Mouse (Mus musculus) MEL-GATA-1-ER (cell line): Measurements from ENCODE around the gene Enpp3.

Experiments
- DNase-seq: peaks from one replicate; pipeline ENCODE4 v3.0.0-alpha.2; 2012; ENCODE audit warnings: low read depth; ENCODE audit errors: extremely low read depth

Gene Enpp3

DNA sequence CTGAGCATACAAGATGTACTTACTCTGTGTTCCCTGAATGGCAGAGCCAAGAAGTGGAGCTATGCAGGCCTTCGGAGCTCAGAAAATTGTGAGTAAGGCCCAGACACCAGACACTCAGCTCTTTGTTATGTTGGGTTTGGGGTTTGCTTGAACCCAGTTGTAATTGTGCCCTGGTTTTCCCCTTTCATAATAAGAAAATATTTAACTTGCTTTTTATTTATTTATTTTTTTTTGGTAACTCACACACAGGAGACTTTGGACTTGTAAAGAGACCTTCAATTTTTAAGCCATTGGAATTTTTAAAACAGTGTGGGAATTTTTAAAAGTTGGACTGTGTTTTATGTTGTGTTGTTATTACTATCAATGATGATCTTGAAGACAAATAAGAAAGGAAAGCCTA lies at the start of gene Enpp3:
Gene Enpp3, minus strand, starts transcription at position 148 of the 400 bp plus-strand sequence.
- DNase-seq = no peak

DNA sequence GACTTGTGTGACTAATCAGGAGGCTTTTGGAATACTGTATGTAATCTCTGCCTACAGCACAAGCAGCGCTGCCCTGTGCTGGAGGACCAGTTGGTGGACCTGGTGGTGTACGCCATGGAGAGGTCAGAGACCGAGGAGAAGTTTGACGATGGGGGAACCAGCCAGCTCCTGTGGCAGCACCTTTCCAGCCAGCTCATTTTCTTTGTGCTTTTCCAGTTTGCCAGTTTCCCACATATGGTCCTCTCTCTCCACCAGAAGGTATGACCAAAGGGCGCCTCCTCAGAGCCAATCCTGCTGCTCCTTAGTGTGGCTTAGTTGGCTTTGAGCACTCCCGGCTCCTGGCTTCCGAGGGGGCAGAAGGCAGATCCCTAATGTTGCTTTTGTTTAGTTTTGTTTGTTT lies 45.7 kb upstream of the Enpp3 start:
- no peak for DNase-seq

DNA sequence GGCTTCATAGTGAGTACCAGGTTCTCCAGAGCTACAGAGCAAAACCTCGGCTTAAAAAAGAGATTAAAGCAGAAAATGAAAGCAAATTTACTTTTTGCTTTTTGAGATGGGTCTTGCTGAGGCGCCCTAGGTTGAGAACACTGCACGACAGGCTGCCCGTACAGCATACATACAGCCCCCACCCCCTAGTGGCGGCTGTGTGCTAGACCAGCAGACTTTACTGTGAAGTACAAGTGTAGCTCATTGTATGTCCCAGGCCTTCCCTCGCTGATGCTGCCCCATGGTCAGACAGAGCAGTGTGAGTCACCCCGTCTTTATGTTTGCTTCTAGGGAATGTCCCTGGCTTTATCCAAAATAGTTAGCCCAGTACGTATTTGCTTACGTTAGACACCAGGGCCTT lies 43.4 kb upstream of the Enpp3 start:
- no peak for DNase-seq

DNA sequence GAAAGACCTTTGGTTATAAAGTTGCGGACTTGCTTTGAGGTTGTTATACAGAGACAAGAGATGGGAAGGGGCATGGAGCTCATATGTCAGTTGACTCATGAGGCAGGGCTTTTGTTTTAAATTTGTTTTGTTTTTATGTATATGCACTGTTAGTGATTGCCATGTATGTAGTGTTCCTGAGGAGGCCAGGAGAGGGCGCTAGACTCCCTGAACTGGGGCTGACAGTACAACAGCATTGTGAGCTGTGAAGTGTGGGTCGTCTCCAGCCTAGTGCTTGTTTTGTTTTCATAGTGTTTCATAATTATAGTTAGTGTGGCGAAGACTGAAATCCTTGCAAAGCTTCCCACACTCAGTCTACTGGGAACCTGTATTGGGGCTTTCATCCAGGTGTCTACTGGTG lies 31.0 kb upstream of the Enpp3 start:
- no peak for DNase-seq

DNA sequence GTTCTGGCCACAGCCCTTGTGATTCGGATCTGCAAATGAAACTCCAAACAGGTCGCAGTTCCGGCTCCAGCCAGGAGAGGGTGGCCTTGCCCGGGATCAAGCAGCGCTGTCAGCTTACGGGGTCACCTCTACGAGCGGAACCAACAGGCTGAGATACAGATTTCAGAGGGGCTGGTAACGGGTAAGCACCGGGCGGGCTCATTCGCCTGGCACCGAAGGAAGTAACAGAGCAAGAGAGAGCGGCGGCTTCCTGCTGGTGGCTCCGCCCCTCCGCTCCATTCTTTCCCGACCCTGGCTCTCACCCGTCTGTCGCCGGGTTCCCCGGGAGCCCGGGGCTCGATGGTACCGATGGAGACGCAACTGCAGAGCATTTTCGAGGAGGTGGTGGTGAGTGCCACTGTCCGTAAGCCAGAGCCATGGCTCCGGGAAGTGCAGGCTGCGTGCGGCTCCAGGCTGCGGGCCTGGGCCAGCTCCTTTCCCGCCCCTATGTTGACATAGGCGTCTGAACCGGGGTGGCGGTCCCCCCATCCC lies 27.2 kb upstream of the Enpp3 start, which contains the start of gene Med23:
Gene Med23, plus strand, starts transcription at position 227 of the 531 bp plus-strand sequence.
- peak; percentile 91 for DNase-seq

DNA sequence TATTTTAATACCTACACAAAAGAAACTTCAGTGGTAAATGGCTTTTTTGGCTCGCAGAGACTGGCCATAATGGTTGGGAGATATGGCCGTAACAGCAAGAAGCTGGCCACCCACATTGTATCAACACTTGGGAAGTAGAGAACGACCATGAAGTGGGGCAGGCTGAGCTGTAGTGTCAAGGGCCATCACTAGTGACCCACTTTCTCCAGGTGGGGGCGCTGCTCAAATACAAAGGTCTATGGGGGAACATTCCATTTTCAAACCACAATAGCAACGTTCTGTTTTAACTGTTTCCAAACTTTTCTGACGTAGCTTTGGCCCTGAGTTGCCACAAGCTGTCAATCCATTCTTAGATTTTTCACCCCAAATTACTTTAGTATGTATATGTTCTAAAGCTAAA lies 21.8 kb upstream of the Enpp3 start:
- DNase-seq = no peak

DNA sequence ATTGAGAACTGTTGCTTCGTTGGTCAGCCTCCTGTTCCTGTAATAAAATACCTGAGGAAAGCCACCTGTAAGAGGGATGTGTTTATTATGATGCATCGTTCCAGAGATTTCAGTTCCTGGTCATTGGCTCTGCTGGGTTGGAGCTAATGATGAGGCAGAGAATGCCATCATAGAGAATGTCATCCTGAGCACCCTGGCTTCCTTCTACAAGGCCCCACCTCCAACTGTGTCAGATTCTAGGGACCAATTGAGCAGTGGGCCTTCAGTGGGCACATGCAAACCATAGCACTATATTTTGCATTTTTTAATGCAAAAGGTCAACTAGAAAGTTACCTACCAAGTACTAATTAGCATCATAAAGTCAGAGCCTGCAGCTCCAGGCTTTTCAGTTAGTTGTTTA lies 20.5 kb upstream of the Enpp3 start:
- DNase-seq = no peak

DNA sequence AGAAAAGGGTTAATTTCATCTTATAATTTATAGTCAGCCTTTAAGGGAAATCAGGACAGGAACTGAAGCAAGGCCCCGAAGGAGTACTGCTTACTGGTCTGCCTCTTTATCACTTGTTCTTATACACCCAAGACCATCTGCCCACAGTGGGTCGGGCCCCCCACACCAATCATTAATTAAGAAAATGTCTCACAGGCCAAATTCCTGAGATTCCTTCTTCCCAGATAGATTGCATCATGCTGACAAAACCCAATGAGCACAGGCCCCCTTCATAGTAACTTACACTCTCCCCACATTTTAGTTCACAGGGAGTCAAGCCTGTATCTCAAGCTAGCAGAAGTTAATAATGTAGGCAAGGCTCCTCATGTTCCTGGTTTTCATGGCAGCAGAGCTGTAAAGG lies 625 bp downstream of the Enpp3 start:
- DNase-seq = no peak

DNA sequence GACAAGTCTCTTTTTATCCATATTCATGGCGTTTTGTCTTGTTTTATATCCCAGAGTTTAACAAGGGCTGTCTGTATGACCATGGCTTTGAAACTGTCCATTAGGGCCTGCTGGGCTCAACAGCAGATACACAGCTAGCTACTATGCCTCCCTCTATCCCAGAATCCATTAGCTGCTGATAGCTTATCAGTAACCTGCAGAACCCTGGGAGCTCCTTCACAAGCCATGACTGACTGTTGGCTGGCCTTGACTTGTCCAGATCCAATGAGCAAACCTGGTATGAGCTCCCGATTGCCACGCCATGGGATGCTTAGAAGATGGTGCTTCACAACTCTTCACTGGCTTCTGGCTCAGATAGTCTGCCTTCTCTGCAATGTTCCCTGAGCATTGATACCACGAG lies 1.8 kb downstream of the Enpp3 start:
- DNase-seq = no peak

DNA sequence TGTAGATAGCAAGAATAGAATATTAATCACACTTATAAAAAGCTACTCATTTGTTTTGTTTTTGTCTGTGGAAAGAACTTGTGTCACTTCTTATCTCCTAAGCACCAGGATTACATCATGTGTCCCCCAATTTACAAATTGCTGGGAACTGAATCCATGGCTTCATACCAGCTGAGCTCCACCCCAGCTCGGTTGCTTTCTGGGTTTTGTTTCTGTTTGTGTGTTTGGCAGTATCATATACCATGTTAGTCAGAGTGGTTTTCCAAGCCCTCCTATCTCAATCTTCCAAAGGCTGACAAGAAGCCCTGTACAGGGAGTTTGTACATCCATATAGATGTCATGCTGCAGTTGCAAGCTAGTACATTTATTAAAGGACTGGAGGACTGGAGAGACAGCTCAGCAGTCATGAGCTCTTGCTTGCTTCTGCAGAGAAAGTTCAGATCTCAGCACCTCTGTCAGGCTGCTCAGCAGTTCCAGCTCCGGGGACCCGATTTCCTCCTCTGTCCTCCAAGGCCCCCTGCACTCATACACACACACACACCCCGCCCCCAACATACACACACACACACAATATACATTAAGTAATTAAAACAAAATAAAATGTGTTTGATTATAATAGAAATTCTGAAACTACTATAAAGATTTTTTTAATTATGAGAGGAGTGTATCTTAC lies 6.1 kb downstream of the Enpp3 start:
- no peak for DNase-seq

DNA sequence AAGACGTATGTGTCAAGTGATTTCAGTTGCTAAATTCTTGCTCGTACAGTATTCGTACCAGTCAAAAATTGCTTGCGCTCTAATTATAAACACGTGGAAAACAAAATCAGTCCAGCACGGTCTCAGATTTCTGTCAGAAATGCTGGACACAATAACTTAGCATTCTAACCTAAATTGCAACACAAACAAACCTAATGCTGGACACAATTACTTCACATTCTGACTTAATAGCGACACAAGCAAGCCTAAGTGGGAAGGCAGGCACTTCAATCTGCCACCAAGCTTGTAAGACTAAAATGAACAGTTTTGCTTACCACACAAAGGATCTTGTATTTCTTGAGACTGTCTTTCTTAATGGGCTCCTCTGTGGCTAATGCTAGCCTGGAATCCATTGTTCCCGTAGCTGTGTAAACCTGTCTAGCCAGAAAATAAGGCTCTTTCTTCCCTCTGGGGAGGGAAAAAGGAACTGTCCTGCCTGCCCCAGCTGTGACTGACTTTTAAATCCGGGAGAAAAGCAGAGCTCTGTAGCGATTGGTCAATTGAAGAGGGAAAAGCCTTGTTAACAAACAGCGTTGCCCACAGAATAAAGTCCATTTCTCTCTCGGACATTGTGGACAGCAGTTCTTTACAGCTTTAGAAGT lies 6.8 kb downstream of the Enpp3 start:
- no peak for DNase-seq

DNA sequence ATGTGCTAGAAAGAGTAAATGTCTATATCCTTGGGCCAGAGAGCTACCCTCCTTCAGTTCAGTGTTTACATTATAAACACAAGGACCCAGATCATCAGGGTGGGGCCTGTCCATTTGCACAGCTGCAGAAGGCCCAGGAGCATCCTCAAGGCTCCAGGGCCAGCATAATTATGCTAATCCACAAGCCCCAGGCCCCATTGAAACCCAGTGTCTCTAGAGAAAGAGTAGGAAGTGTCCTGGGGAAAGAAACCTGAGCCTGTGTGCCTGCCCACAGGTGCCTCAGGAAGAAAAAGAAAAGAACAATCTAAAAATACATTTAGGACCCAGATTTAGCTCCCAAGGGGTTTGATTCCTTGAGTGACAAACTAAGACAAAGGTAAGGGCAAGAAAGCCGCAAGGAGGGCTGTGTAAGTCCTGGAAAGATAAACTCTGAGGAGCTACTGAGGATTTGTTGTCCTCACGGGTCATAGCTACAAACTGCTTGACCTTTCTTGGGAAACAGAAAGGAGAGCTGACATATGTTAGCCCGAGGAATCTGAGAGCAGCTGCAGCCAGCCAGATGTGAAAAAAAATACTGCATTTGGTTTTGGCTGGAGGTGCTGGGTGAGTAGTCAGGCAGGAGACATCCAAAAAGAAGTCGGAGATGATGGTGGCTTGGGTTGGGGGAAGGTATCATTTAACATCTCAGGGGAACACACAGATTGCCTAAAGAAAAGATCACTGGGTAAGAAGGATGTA lies 7.8 kb downstream of the Enpp3 start:
- no peak for DNase-seq

DNA sequence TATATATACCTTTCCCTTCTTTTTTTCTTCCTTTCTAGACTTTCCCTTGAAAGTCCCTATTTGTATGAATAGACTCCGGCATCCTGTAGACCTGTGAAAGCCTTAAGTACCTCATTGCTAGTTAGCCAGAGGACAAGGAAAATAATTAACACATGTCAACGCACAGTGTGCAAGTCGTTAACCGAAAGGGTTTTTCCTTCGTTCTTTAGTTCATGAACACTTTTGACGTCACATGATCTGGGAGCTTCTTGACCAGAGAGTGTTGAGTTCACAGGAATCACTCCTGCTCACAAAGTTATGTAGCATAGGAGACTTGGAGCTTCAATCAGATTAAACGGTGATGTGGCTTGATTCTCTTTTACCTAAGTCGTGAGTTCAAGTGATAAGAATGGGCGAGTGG lies 10.3 kb downstream of the Enpp3 start:
- no peak for DNase-seq

DNA sequence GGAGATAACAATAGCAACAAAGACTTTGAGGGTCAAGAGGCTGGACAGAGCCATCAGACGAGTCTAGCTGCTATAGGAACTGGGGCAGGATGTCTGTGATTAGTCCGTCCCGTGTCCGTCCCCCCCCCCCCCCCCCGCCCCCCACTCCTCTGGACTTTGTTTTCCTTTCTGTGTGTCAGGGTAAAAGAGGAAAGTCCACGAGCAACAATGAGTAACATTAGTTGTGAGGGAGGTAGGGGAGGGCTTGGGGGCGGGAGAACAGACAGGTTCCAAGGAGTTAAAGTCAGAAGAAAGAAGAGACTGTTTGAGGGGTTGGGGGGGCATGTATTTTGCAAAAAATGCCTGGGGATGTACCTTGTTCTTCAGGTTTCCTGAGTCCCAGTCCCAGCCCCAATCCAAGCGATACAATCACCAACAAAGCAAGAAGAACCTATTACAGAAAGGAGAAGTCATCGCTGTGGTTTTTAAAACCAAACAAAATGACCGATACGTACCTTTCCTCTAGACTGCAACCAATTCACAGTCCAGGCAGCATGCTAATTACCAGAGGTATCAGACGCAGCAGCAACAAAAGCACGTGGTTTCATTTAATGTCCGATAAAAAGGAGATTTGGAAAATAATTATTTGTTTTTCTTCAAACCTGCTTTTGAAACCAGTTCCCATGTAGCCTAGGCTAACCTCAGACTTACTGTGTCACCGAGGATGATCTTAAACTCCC lies 11.1 kb downstream of the Enpp3 start:
- no peak for DNase-seq

DNA sequence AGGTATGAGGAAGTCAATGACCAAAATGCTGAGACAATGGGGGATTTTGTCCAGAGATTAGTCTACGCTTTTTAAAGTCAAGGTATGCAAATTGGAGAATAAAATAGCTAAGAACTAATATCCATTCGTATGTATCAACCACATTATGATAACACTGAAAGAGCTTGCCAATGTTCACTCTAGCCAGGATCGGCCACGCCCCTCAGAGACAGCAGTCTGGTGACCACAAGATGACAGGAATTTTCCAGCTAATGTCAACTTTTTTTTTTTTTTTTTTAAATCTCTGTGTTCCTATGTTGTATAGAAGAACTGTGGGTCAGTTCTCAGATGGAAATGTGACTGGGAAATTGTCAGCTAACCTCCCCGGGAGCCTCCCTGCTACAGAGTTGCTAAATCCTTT lies 12.2 kb downstream of the Enpp3 start:
- DNase-seq = no peak

DNA sequence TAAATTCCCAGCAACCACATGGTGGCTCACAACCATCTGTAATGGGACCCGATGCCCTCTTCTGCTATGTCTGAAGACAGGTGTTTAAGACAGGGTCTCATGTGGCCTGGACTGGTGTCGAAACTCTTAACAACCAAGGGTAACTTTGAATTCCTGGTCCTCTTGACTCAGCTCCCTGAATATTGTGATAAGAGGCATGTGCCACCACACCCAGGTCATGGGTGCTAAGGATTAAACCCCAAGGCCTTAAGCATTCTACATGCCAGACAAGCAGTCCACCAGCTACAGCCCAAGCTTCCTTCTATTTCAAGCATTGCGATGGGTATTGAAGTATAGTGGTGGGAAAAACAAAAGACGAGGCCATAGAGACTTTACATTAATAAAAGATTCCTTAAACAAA lies 14.5 kb downstream of the Enpp3 start:
- DNase-seq = no peak

DNA sequence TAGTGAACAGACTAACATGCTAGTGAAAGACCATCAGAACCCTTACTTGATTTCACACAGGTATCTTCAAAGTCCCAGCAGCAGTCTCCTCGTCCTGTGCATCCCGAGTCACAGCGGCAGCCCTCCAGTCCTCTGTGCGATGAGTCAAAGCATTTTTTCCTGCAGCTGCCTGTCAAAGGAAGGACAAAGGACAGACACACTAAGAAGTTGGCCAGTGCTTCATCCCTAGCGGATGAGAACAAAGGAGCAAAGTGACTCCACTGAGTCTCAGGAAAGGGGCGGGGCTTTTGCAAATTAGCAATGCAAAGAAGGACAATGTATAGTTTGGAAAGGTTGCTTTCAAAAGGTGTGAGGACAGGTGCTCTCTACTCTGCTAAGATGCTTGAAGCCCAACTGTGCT lies 16.5 kb downstream of the Enpp3 start:
- DNase-seq = no peak

DNA sequence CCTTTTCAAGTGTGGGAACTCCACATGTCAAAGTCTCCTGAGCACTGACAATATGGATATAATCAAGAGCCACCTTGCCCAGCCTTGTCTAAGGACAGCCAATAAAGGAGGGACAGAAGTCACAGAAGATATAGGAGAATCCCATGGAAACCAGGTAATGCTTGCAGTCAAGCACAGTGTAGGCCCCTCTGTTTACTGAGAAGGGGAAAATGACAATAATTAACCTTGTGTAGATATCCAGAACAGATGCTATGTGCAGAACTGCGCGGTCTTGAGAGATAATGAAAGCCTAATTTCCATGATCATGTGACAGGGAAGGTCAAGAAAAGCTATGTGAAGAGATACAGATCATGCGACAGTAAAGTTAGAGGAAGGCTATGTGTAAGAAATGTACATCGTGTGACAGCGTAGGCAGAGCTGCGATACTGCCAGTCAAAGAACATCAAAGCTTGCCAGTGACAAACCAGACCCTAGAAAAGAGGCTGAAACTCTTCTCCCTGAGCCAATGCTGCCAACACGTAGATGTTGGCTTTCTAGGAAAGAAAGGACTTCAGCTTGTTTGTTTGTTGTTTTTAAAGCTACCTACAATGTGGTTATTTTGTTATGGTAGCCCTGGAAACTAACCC lies 17.1 kb downstream of the Enpp3 start:
- DNase-seq = no peak

DNA sequence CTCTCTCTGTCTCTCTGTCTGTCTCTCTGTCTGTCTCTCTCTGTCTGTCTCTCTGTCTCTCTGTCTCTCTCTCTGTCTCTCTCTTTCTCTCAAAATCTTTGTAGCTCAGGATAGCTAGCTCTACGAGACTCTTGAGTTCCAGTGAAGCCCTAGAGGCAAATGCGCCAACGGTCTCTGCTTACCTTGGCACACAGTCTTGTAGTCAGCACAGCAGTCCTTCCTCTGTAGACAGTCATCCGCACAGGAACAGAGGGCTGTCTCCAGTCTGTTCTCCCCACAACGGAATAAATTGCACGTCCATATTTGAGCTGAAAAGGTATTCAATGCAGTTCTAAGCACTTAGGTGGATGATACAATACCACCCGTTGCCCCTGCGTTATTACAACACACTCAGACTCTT lies 18.0 kb downstream of the Enpp3 start:
- DNase-seq = no peak

DNA sequence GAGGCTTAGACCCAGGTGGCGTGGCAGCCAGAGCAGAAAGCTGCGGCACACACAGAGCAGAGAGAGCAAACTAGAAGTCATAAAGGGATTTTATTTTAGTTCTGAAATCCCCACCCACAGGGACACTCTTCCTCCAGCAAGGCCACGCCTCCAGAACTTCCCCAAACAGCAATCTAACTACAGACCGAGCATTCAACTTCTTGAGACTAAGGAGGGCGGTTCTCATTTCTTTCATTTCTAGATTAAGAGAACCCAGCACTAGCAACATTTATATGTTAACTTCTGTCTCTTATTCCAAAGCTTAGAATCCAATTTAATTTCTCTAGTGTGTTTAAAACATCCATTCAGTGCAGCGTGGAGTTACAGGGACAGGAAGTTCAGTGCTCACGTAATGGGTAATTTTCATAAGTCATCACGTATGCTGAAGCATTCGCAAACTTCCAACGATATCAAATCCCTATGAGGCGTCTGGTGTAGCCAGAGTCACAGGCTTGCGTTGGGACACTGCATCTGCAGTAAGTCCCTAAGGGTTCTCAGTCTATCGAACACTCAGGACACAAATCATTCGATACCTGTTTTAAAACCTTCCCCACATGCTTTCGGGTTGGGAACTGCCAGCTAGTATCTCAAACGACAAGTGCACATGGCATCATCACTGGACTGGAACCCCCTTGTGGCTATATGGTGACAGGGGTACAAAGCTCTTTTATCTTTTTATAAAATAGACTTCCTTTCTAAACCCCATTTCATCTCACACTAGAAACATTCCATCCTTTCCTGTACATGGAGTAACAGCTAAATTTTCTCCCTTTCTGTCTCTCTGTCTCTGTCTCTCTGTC lies 18.7 kb downstream of the Enpp3 start:
- DNase-seq = peak; percentile 77
